Mouse (Mus musculus) testis, adult 2 months (tissue): ENCODE measurements around the gene Ikbip.

Experiments used
- CTCF ChIP-seq: fragments of 200-500 bp; IDR thresholded peaks from 2 replicates; pipeline ENCODE4 v1.5.1; 2012; ENCODE audit warnings: low read depth, mild to moderate bottlenecking, inconsistent platforms, low read length, moderate library complexity; ENCODE audit not compliant: control insufficient read depth, insufficient read depth, insufficient replicate concordance
- POLR2A ChIP-seq: fragments of 200-500 bp; IDR thresholded peaks from 2 replicates; pipeline ENCODE4 v1.6.1; 2012; ENCODE audit warnings: low read depth, mild to moderate bottlenecking, inconsistent platforms, low read length, moderate library complexity; ENCODE audit not compliant: control insufficient read depth

DNA sequence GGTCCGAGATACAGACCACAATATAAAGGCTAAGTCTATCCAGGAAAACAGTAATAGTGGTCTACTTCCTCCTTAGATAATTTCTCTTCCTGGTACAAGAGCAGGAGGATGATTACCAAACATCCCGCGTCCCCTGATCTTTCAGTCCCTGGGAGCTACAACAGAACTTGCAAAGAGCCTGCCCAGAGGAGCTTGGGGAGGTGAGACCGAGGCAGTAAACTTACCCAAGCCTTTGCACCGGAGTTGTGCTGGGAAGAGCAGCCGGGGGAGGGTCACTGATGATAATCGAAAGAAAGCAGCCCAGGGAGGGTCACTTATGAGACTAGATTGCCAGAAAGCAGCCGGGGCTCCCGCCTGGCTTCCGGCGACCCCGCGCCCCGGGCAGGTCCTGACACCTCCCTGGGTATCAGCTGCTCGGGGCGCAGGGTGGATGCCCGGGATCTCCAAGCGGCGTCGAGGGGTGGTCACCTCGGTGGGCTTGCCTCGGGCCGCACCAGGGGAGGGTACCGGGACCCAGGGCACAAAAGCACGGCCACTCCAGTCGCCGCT is 707 bp upstream of the Ikbip start:
- no peak for TF ChIP-seq CTCF
- TF ChIP-seq POLR2A = no peak
